Mouse (Mus musculus) spleen, adult 18-20 months (tissue): ENCODE results near the gene Mgrn1.

Experiments
- DNase-seq, 2 experiments: peaks; one replicate each; pipeline ENCODE4 v3.0.0; 2022; ENCODE audit warnings: mixed read lengths in 2 of 2

Gene Mgrn1

DNA sequence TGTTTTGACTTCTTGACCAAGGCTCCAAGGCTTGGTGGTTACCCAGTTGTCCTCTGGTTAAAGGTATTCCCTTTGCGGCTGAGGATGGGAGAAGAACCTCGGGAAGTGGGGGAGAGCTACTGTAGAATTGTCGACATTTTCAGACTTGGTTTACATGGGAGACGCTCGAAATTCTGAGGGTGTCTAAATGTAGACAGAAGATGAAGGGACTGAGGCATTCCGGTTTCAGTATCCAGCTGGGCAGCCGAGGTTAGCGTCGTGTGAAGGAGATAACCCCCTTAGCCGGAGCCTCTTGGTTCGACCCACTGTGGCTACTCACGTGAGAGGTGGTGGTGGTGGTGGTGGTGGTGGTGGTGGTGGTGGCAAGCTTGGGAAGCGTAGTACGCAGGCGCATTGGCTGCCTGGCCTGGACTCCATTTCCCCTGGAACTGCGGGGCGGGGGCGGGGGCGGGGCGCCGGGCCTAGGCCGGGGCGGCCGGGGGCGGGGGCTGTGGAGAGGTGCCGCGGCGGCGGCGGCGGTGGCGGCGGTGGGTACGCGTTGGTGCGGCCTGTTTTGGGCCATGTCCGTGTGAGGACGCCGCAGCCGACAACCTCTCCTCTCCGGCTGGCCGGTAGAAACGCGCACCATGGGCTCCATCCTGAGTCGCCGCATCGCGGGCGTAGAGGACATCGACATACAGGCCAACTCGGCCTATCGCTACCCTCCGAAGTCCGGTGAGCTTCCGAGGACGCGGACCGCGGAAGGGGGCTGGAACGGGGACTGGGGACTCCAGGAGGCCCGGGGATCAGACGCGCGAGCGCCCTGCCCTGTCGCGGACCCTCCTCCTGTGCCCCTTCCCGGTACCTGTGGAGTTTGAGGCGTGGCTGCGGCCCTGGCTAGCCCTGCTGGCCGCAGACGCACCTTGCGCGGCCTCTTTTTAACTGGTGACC lies at the start of gene Mgrn1:
TSS of gene Mgrn1 (plus strand) at position 490 of the 930 bp plus-strand sequence.
- peak; percentile 77 to 78 for DNase-seq

DNA sequence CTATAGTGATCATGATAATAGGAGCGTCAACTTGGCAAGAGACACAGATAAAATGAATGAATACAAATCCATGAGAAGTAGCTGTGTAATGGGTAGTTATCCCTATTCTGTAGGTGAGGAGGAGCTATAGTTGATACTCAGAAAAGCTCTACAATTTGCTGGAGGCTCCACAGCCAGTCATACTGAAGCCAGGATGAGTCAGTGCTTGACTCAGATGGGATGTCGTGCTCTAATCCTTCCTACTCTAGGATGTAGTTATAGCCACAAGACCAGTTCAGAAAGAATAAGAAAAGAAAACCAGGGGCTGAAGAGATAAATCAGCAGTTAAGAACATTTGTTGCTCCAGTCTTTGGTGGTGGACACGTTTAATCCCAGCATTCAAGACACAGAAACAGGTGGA lies 48.4 kb upstream of the Mgrn1 start:
- DNase-seq = no peak

DNA sequence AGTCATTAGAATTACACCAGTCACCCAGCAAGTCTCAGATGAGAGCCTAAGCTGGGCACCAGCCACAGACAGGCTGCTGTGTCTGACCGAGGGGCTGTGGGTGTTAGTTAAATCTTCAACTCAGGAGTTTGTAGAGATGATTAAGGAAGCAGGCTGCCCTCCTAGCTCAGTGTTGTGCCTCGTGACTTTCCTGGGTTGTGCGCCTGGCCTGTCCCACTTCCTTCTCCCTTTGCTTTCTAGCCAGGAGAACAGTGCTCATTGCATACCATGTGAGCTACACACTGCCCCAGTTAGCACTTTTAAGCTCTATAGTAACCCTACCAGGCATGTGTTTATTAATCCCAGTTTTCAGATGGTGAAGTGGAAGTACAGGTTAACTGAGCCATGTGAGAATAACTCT lies 46.5 kb upstream of the Mgrn1 start:
- no peak for DNase-seq

DNA sequence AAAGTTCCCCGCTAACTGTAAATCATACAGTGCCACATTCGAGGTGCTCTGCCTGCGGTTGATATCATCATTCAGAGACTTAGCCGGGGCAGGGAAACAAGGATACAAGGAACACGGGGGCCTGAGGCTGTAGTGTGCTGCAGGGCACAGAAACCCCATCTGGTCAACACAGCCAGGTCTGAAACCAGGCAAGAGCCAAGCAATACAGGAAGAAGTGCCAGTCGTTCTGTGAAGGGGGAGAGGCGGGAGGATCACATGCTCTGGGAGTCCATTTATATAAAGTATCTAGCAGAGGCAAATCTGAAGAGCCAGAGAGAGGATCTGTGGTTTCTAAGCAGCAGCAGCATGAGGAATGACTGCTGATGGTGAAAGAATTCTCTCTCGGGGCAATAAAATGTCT lies 45.8 kb upstream of the Mgrn1 start:
- no peak for DNase-seq

DNA sequence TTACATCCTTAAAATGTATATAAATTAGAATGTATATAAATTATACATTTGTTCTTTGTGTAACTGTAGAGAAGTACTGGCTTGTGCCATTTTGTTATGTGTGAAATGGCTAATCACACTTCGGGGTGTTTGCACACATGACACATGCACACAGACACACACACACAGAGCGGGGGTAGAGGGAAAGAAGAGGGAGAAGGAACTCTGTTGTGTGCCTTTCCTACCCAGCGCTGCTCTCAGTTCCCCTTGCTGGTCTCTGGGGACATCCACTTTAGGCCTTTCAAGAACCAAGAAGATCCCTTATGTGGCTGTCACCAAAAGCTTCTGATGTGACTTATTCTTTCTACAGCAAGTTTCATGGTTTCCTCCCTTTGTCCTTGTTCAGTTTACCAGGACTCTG lies 39.0 kb upstream of the Mgrn1 start:
- DNase-seq = peak; percentile 35 to 36

DNA sequence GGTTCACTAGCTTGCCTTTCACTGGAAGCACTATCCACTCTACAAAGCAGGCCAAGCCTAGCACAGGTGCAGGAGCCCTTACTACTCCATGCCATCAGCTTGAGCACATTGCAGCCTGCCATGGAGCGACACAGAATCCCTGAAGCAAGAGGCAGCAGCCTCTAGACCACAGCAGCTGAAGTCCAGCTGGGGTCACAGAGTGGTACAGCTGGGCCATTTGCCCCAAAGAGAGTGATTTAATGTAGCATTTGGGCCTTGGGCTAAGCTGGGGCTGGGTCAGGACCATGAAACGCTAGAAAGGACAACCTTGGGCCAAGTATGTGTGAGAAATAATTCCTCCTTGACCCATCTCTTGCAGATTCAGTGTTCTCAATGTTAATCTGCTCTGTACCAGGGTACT lies 38.0 kb upstream of the Mgrn1 start:
- no peak for DNase-seq

DNA sequence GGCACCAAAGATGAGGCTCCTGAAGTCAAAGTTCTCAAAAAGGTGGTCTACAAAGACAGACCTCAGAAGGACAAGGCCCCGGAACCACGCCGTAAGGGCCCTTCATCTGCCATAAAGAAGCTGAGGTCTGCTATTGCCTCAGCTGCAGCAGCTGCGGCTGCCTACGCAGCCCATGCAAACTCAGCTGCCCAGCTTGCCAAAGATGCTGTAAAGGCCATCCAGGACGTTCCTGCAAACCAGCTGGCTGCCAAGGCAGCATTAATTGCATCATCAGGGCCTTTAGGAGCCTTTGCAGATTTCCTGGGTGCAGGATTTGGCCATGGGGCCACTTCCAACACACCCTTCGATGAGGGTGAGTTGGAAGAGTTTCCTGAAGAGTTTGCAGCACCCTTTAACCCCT lies 35.7 kb upstream of the Mgrn1 start:
- no peak for DNase-seq

DNA sequence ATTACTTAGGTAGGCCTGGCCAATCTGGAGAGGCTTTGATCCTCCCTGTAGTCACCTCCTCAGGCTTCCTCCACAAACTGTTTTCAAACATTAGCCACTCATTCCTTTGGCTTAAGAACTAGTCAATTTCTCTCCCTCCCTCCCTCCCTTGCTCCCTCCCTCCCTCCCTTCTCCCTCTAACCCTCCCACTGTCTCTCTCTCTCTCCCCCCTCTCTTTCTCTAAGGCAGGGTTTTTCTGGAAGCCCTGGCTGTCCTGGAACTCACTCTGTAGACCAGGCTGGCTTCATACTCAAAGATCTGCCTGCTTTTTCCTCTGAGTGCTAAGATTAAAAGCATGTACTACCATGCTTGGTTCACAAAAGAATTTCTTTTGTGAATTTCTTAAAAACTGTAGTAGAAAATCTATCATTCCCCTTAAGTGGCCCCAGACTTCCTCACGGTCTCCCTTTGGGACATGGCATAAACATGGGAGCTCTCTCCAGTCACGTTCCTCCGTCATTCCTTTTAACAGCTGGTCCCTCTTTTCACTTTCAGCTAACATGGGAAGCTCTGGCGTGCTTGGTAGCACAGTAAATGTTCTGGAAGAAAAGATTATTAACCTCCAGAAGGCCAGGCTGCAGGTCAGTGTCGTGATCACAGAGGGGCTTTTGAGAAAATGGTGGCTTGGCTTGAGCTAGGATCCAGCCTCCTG lies 35.0 kb upstream of the Mgrn1 start:
- DNase-seq = no peak

DNA sequence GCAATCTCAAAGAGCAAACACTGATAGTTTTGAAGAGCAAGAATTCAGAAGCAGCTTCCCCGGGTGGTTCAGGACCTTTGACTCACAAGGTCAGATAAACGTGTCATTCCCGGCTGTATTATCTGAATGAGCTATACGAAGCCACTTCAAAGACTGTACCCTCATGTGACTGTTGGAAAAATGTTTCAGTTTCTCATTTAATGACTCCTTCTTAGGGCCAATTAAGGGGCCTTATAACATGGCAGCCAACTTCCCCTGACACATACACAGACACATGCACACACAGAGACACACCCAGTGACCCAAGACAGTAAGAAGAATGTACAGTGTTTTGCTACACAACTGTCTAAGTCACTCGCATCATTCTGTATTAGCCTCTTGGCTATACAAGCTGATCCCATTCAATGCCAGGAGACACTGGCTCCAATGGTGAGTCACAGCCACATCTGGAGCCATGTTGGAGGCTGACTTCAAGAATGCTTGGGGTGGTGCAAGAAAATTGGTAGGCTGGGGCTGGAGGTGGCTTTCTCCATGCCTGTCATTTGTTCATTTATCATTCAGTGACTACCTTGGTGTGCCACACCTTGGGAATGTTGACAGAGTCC lies 30.9 kb upstream of the Mgrn1 start:
- DNase-seq = no peak

DNA sequence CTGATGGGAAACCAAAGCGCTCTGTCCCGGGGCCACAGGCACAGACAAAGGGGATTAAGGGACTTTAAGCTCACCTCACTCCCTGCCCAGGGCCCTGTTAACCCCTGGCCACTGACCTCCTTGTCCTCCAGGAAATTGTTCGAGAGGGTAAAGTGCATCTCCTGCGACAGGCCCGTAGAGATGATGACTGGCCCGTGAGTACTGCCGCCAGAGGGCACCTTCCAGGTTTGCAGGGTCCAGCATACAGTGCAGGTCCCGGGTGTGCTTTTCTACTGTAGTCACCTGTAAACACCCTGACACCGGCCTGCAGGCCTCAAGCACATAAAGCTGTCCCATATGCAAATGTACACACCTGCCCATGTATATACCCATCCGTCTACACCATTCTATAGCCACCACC lies 24.7 kb upstream of the Mgrn1 start:
- DNase-seq = peak in 1 of 2 experiments; percentile 34

DNA sequence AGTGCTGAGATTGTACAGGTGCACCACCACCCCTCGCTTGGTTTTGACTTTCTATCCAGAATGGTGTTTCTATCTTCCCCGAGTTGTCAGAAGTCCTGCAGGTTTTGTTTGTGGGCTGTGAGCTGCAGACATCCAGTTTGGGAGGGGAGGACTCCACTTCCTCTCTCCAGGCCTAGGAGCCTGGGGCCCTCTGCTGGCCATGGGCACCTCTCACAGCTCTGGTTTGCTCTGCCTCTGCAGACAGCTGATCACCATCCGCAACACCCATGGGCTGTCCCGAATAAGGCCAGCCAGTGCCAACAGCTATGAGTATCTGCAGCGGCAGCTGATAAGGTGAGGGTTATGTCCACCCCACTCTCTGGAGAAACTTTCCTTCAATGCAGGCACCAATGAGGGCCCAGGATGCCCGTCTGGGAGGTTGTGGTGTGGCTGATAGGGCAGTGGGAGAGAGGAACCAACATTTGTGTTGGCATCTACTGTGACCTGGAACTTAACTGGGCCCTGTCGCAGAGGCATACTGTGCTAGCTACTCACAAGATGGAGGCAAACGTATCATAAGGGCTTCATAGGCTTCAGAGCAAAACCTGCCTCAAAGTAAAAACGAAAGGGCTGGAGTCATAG lies 23.1 kb upstream of the Mgrn1 start:
- DNase-seq = peak; percentile 59 to 66

DNA sequence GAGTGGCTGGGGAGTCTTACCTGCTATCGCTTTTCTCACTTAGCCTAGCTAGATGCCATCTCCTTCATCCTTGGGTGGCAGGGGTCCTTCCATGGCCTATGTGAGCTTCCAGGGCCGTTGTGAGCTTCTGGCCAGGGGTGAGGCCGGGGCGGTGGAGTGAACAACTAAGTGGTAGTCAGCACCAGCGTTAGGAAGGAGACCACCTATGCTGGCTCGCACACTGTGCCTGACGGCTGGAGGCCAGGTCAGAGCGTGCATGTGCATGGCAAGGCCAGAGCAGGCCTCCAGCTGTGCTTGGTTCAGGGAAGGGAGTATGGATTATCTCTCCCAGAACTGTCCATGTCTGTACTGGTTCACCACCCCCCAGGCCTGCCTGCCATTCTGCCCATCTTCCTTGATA lies 22.3 kb upstream of the Mgrn1 start:
- no peak for DNase-seq

DNA sequence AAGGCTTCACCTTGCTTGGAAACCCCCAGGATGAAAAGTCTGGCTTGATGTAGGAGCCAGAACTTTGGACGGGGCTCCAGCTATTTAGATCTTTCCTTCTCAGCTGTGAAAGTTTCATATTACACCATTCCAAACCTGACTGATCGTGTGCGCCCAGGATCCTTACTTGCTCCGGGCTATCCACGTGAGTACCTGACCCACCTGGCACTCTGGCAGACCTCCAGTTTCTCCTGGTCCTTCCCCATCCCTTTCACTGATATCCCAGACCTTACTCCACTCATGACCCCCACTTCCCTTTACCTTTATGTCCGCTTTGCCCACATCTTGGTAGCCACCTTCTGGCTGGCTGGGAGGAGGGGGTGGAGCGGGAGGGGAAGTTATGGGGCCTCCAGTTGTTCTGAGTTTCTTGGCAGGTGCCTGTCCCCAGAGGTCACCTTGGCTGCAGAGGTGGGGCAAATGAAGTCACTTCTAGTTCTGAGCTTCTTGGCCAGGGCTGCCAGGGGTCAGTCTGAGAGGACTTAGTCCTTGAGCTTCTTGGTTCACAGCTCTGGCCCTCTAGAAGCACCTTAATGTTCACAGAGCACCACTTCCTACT lies 19.9 kb upstream of the Mgrn1 start:
- no peak for DNase-seq

DNA sequence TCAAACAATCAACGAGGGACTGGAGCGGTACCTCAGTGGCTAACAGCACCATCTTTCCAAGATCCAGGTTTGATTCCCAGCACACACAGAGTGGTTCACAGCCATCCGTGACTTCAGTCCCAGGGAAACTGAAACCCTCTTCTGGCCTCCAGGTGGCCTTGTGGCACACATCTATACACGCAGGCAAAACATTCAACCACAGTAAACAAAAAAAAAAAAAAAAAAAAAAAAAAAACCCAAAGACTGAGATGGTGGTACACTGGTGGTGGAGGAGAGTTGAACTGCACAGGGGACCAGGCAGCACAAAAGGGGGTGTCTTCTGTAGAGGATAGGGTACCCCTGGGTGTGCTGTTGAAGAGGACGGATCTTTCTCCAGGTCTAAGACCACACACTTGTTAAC lies 15.6 kb upstream of the Mgrn1 start:
- no peak for DNase-seq

DNA sequence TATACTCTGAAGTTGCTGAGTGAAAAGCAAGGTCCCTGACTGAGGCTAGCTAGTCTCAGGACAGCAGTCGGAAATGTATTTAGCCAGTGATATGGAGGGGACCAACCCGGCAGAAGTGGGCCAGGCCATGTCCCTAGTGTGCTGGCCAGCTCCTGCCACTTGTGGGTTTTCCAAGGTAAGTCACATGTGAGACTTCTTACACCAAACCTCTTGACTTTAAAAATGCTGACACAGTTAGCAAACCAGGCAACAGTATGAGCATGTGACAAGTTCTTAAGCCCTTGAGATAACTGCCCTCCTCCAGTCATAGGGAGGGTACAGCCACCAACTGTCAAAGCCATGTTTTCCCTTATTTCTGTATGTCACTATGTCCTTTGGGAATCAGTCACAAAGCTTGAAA lies 14.1 kb upstream of the Mgrn1 start:
- DNase-seq = no peak

DNA sequence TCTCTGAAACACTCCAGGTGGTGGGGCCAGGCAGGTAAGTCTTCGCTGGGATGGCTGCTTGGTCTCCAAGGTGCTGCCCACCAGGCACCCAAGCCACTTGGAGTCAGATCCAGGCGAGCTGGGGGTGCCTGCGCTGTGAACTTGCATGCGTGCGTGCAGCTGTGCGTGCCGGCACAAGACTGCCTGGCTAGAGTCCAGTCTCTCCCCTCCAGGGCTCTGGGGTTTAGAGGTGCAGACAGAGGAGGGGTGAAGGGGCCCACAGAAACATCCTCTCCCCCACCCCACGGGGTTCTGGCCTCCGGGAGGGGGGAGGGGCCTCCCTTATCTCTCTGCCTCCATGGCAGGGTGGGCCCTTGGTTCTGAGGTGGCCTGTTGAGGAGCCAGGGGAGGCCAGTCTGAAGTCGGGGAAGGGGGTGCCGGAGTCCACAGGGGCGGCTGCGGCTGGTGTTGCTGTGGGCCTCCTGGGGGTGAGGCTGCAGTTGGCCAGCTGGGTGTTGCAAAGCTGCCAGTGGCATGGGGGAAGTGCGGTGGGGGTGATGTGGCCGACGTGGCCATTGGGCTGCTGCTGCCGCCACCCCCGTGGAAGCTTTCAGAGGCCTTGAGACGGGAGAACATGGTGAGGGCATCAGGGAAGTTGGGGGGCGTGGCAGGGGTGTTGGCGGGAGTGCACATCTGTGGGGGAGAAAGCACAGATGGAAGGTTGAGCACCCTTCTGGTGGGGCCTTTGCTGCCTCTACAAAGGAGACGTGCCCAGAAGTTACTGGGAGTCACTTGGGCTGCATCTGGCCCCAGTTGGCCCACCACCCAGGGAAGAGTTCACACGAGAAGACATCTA lies 10.6 kb upstream of the Mgrn1 start:
- DNase-seq = no peak

DNA sequence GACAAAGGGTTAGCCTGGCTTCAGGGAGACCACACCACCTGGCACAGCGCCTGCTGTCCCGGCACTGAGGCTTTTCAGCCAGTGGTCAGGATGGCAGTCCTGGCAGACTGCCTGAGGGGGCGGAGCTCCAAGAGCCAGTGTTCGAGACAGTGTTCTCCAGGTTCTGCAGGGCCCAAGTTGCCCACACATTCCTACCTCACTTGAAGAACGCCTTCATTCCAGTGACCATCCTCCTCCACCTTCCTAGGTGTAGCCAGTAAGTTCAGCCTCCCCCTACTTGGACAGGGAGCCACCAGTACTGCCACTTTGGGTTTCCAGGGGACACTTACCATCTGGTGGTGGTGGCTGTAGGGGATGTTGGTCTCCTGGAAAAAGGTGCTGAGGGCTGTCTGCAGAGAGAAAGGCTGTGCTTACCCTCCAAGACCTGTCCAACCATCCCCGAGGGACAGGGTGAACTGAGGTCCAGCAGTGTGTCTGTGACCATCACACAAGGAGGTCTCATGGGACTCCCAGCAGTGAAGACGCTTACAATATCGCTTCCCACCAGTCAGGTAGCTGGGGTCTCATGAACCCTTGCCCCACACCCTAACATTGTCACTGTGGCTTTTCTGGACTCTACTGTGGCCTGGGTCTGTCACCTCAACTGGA lies 9.9 kb upstream of the Mgrn1 start:
- DNase-seq = no peak

DNA sequence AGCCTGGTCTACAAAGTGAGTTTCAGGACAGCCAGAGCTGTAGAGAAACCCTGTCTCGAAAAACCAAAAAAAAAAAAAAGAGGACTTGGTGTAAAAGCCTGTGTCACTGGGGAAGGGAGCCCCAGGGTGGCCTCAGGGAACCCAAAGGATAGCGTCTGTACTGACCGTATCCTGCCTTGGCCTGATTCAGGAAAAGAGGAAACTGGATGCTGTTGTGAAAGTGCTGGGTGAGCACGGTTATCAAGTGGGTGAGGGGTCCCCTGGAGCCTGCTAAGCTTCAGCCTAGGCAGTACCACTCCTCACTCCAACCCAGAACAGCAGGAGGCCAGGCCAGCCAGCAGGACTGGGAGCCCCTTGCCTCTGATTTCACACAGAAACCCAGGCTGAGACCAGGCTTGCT lies 8.9 kb upstream of the Mgrn1 start:
- no peak for DNase-seq

DNA sequence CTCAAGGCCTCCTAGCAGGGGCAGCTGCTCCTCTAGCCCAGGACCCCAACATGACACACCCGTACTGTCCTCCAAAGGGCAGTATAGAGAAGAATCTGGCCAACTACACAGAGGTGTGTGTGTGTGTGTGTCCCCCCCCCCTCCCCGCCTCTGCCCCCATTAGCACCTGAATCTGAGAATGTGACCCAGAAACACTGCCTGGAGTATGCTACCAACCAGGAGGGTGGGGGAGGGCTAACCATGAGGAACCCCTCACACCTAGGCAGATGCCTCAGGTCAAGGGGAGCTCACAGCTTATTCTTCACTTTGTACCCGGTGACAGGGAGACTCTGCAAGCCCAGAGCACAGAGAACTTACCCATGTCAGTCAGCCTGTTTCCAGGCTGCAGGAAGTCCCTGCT lies 8.3 kb upstream of the Mgrn1 start:
- no peak for DNase-seq

DNA sequence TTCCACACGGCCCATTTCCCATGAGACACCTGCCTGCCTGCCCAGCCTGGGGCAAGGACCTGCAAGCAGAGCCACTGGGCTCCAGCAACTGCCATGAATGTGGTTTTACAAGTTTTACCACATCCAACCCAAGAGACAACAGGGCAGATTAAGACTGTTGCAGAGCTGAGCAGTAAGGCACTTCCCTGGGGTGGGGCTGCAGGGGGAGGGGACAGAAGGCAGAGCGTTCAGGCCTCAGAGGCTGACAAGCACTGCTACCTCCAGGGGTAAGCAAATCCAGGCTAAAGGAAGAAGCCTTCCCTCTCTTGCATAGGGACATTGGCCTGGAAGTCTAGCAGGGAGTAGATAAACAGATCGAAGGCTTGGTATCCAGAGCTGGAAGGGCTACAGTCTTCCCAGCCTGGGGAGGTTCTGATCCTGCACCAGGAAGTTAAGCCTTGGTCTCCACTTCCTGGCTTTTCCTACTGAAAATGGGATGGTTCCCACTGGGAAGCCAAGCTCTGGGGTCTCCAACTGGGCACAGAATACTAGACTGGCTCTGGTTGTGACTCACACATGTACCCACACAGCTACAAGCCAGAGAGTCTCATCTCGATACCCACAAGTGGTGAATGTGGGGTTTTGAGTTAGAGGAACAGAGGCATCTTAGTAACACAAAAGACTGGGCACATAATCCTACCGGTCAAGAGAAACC lies 7.7 kb upstream of the Mgrn1 start:
- DNase-seq = no peak
